Mouse (Mus musculus): Measurements from ENCODE around the gene Glyatl3.

DNA sequence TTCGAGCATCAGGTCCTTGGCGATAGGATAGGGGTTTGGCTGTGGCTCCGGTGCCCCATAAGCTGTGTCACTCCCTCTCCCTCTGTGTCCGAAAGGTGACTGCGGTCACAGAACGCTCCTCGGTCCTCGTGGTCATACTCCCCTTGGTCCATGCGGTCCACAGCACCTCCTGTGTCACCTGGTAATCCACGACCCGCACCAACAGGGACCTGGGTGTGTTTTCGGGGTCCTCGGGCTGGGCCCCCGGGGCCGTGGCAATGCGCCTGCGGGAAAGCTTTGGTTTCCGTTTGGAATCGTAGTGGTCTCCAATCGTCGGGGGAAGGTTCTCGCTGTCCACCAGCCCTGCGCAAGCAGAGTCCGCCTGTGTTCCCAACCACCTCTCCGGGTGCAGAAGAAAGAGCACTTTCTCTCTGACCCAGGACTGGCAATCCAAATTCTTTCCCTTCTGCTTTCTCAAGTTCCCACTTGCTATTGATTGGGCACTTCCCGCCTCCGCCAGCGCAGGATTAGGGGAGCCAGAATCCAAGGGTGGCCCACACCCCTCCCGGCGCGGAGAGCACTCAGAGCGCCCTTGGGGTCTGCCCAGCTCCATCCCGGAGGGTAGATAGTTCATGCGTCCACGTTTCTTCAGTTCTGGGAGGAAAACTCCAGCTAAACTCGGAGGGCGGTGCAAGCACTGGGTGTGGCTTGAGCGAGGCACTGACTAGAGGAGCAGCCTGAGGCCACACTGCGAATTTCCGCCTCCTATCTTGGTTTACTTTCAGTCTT lies 34.0 kb downstream of the Glyatl3 start, which contains the start of gene 9130008F23Rik:
- TF ChIP-seq TAL1 (IDR thresholded peaks at IDR 0.05; ENCODE audit: low read length) (no peak), GATA1 (IDR thresholded peaks at IDR 0.05; ENCODE audit: low read length) (no peak)

Measured in erythroblast, embryonic 14.5 days (primary cell).